8 mouse cellular contexts compared by ENCODE assay signal in the genomic region with DNA sequence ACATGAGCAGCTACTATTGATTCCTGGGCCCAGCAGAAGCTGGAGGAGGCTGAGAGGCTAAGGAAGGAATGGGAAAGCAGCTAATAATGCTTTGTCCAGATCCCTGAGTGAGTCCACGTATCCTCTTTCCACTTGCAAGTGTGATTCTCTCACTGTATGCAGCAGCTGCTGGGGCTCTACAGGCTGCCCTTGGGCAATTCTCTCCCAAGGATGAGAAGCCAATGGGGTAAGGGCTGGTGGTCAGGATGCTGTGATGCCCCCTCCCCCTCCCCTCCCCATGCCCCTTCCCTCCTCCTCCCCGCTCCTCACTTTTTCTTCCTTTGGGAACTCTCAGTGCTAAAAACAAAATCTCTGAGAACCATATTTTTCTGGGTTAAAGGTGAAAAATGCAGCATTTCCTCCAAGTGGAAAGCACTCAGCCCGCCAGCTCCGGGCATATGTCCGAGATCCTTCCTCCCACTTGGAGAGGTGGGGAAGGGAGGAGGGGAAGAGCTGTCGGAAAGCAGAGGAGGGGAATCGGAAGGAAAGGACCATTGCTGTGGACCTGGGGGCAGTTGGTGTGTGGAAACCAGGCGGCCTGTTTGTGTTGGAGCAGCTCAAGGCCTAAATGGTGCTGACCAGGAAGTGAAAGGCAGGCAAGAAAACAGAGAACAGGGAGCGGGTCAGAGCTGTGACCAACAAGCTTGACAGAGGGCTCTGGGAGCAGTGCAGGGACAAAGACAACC.
DNase-seq lines count a peak whose midpoint lies in the region; ATAC-seq lines count a peak whose summit lies in the region.

No protein-coding gene starts in this region.

- intact Hi-C loops in left cerebral cortex, postnatal 4 days (cut with DNase I): no loop called here

- peak; percentile 49 for DNase-seq in left cerebral cortex, postnatal 4 days
- no peak for DNase-seq in left cerebral cortex, adult 18-20 months (ENCODE audit: low spot score in 2 of 2)
- peak; percentile 98 for DNase-seq in heart, adult 11 months
- peak; percentile 39 for DNase-seq in kidney, adult 11 months
- peak; percentile 74 for DNase-seq in lung, postnatal 14 days
- DNase-seq in Muller cell, postnatal 12 days (ENCODE audit: inconsistent ontology term): no peak
- no peak for DNase-seq in left cerebral cortex, adult 11 months (ENCODE audit: low spot score)

- ATAC-seq in megakaryocyte progenitor cell, adult 5-6 weeks (replicated peaks; ENCODE audit: poor library complexity): no peak

Comparison
In these comparisons a context has a peak if more than half of its experiments do, and no peak if none do; other contexts are left out.
1. DNase-seq: peak in left cerebral cortex, postnatal 4 days (single experiment), heart, adult 11 months (single experiment), kidney, adult 11 months (single experiment) and lung, postnatal 14 days (single experiment); none in left cerebral cortex, adult 18-20 months (0 of 2), Muller cell, postnatal 12 days (single experiment) and left cerebral cortex, adult 11 months (single experiment).